13 mouse cellular contexts compared by ENCODE assay signal in the genomic region with DNA sequence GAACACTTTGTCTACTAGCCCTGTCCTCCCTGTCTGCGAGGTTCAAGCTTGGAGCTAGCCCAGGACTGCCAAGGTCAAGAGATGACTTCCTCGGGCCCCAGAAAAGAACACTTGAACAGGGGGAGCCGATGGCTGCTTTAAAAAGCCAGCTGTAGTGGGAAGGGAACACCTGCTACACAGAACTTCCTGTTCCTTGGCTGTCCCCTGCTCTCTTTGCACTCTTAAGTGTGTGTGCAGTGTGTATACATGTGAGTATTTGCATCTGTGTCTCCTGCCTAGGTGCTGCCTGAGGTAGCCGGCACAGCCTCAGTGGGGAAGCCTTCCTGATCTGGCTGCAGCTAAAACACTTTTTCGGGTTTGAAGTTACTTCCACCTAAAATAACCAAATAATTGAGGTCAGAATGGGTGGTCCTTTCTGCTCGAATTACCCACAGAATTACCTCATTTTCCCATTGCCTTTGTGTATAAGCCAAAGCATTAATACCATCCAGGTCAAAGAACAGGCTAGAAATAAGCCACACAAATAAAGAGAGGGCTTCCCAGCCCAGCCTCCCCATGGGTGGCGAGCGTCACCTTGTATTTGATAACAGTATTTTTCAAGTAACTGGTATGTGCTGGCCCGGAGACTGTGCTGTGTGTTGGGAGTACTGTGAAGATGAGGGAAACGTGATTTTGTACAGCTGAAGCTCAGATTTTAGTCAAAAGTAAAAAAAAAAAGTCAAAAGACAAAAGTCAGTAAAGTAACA.
A peak's percentile ranks its signal among the peaks of the same experiment; 100 is the strongest.
DNase-seq lines count a peak whose midpoint lies in the region; ATAC-seq and TF ChIP-seq lines count a peak whose summit lies in the region.
"Had no signal": no experiment of that assay in that cellular context is flagged by ENCODE, and none has a peak within 500 bp of the region (broad histone marks: within the 10 kb centered on the region; RNA-seq: fewer than 3 reads in every experiment).

No protein-coding gene starts in this region.

- H3K9ac ChIP-seq in lung, embryonic 14.5 days, result no peak overlapping the region
- H3K9ac ChIP-seq in heart, embryonic 13.5 days, result peak overlapping the region; percentile 54
- H3K9ac ChIP-seq: midbrain, embryonic 12.5 days; neural tube, embryonic 15.5 days had no signal

- peaks cover 20% of the 10 kb centered on the region for H3K4me1 ChIP-seq in lung, embryonic 14.5 days (ENCODE audit: insufficient read depth)
- H3K4me1 ChIP-seq in heart, embryonic 13.5 days, result peaks cover 50% of the 10 kb centered on the region
- H3K4me1 ChIP-seq: midbrain, embryonic 12.5 days; neural tube, embryonic 15.5 days had no signal

- 32% methylated on average over 10 of the region's 10 CpGs for WGBS in lung, embryonic 14.5 days
- 32% methylated on average over 10 of the region's 10 CpGs for WGBS in heart, embryonic 13.5 days

- DNase-seq in lung, embryonic 14.5 days, result no peak
- no peak for DNase-seq in lung, postnatal 36 days
- DNase-seq in splenic B cell, adult 2 months (ENCODE audit: low read depth, low spot score), result peak; percentile 60
- DNase-seq in embryo, embryonic 10.5 days (ENCODE audit: low spot score), result no peak
- no peak for DNase-seq in frontal cortex, adult 2 months (ENCODE audit: extremely low spot score in 1 of 2, low spot score in 1 of 2)
- no peak for DNase-seq in kidney, postnatal 36 days

- peak overlapping the region; percentile 75 for H3K27ac ChIP-seq in lung, embryonic 14.5 days (ENCODE audit: low read depth)
- H3K27ac ChIP-seq in heart, embryonic 13.5 days (replicated peaks), result peak overlapping the region; percentile 94
- H3K27ac ChIP-seq: midbrain, embryonic 12.5 days; neural tube, embryonic 15.5 days had no signal

- no peaks in the 10 kb centered on the region for H3K9me3 ChIP-seq in lung, embryonic 14.5 days (ENCODE audit: low read depth, low read length)
- peaks cover 5% of the 10 kb centered on the region; the same call in 1 of the 2 replicates for H3K9me3 ChIP-seq in heart, embryonic 13.5 days
- H3K9me3 ChIP-seq: midbrain, embryonic 12.5 days; neural tube, embryonic 15.5 days had no signal

- no peak overlapping the region for H3K4me3 ChIP-seq in lung, embryonic 14.5 days (ENCODE audit: low read depth, low read length)
- no peak overlapping the region for H3K4me3 ChIP-seq in heart, embryonic 13.5 days
- H3K4me3 ChIP-seq: midbrain, embryonic 12.5 days; neural tube, embryonic 15.5 days had no signal

- no peaks in the 10 kb centered on the region for H3K27me3 ChIP-seq in lung, embryonic 14.5 days (ENCODE audit: insufficient read depth, low read length)
- no peaks in the 10 kb centered on the region for H3K27me3 ChIP-seq in heart, embryonic 13.5 days (replicated peaks)
- no peaks in the 10 kb centered on the region for H3K27me3 ChIP-seq in splenic B cell, adult 2 months (ENCODE audit: control insufficient read depth, insufficient read depth, low read length, poor library complexity, severe bottlenecking)
- H3K27me3 ChIP-seq: midbrain, embryonic 12.5 days; neural tube, embryonic 15.5 days had no signal

- no peak for ATAC-seq in lung, embryonic 14.5 days (ENCODE audit: insufficient read depth)
- ATAC-seq in CD4-positive, CD25-positive, alpha-beta regulatory T cell, adult 4 months, result peak; percentile 20
- no peak for ATAC-seq in heart, embryonic 13.5 days (ENCODE audit: extremely low read depth, insufficient number of reproducible peaks, low FRiP score, low TSS enrichment)
- ATAC-seq: activated CD4-positive, CD25-positive, alpha-beta regulatory T cell, adult 4 months; inflammation-experienced regulatory T-cells, adult 6 months had no signal

- no peaks in the 10 kb centered on the region for H3K36me3 ChIP-seq in lung, embryonic 14.5 days (ENCODE audit: insufficient read depth)
- H3K36me3 ChIP-seq in heart, embryonic 13.5 days, result no peaks in the 10 kb centered on the region
- no peaks in the 10 kb centered on the region for H3K36me3 ChIP-seq in splenic B cell, adult 2 months (ENCODE audit: control insufficient read depth, insufficient read depth, low read length, poor library complexity, severe bottlenecking)
- H3K36me3 ChIP-seq: midbrain, embryonic 12.5 days; neural tube, embryonic 15.5 days had no signal

- no peak overlapping the region for H3K4me2 ChIP-seq in lung, embryonic 14.5 days
- no peak overlapping the region for H3K4me2 ChIP-seq in heart, embryonic 13.5 days
- H3K4me2 ChIP-seq: liver, embryonic 11.5 days; midbrain, embryonic 12.5 days; neural tube, embryonic 15.5 days had no signal

- no peak for TF ChIP-seq CTCF in lung, embryonic 14.5 days (IDR thresholded peaks at IDR 0.05; ENCODE audit: low read depth)
